Comparison of ENCODE assay signal across 8 mouse cellular contexts in genomic region chr13:110395916-110396685, GRCm38 (mm10). TPM values are rescaled to one million over a fixed set of nuclear protein-coding genes. Genes with fewer than 3 reads are reported as not detected.
DNase-seq lines count a peak whose midpoint lies in the region; ATAC-seq and TF ChIP-seq lines count a peak whose summit lies in the region.

No protein-coding gene starts in this region.

- H3K36me3 ChIP-seq in CH12.LX (replicated peaks in 1 of 2; ENCODE audit: control insufficient read depth in 1 of 2, insufficient read depth in 1 of 2, low read length in 1 of 2), result peaks cover 17 to 34% of the 10 kb centered on the region in 2 experiments
- H3K36me3 ChIP-seq in heart, embryonic 15.5 days, result peaks cover 36% of the 10 kb centered on the region
- H3K36me3 ChIP-seq in liver, embryonic 11.5 days (ENCODE audit: control insufficient read depth, insufficient read depth, low read length), result peaks cover 17% of the 10 kb centered on the region; the same call in 1 of the 2 replicates

- H3K4me2 ChIP-seq in CH12.LX (ENCODE audit: insufficient read depth, low read depth, poor library complexity, severe bottlenecking), result peak overlapping the region; percentile 53; the same call in 1 of the 2 replicates
- peak overlapping the region; percentile 94 for H3K4me2 ChIP-seq in heart, embryonic 15.5 days
- peak overlapping the region; percentile 96 for H3K4me2 ChIP-seq in liver, embryonic 11.5 days

- no peak for DNase-seq in CH12.LX (ENCODE audit: extremely low read depth)
- DNase-seq in brain, embryonic 14.5 days (ENCODE audit: low read depth), result peak; percentile 62
- DNase-seq in liver, embryonic 11.5 days (ENCODE audit: low spot score), result no peak
- no peak for DNase-seq in adipocyte (ENCODE audit: low spot score)
- DNase-seq in cerebellum, adult 11 months, result no peak

- dilution Hi-C loops in CH12.LX (cut with MboI; ENCODE audit: extremely low pct_ligation_motif_present, extremely low pct_unique_long_range_greater_than_20kb, low sequenced_read_pairs), result no loop called here

- H3K4me1 ChIP-seq in CH12.LX (ENCODE audit: control insufficient read depth in 1 of 2, insufficient read depth in 2 of 2), result no peaks in the 10 kb centered on the region
- peaks cover 25% of the 10 kb centered on the region for H3K4me1 ChIP-seq in heart, embryonic 15.5 days (replicated peaks)
- H3K4me1 ChIP-seq in liver, embryonic 11.5 days (replicated peaks; ENCODE audit: control insufficient read depth, insufficient read depth, low read length), result no peaks in the 10 kb centered on the region; the same call in 1 of the 2 replicates
- peaks cover 6% of the 10 kb centered on the region; the same call in 1 of the 2 replicates for H3K4me1 ChIP-seq in olfactory bulb, adult 2 months (ENCODE audit: control insufficient read depth, insufficient read depth, low read length)

- H3K9me3 ChIP-seq in CH12.LX (replicated peaks; ENCODE audit: low read length), result no peaks in the 10 kb centered on the region
- H3K9me3 ChIP-seq in heart, embryonic 15.5 days (replicated peaks), result no peaks in the 10 kb centered on the region
- no peaks in the 10 kb centered on the region for H3K9me3 ChIP-seq in liver, embryonic 11.5 days (ENCODE audit: control insufficient read depth, low read length)

- no peak for TF ChIP-seq EP300 in CH12.LX (IDR thresholded peaks at IDR 0.05; ENCODE audit: low read length)

- H3K27me3 ChIP-seq in CH12.LX (replicated peaks), result no peaks in the 10 kb centered on the region
- no peaks in the 10 kb centered on the region for H3K27me3 ChIP-seq in heart, embryonic 15.5 days
- H3K27me3 ChIP-seq in liver, embryonic 11.5 days (replicated peaks; ENCODE audit: control insufficient read depth, insufficient read depth, low read length), result peaks cover 10% of the 10 kb centered on the region

- in situ Hi-C loops in CH12.LX (cut with MboI; ENCODE audit: low pct_ligation_motif_present, low pct_unique_long_range_greater_than_20kb, low sequenced_read_pairs), result loop anchor here (5.0 to 10.0 kb wide), 3 partner anchors 571 to 1019 kb away; no protein-coding TSS in a partner anchor

- TF ChIP-seq POLR2A in CH12.LX (IDR thresholded peaks at IDR 0.05; ENCODE audit: low read depth, low read length), result no peak
- no peak for TF ChIP-seq POLR2A in brain, embryonic 14.5 days (IDR thresholded peaks at IDR 0.05; ENCODE audit: borderline replicate concordance, extremely low read depth, insufficient read depth, insufficient read length, poor library complexity, severe bottlenecking)
- TF ChIP-seq POLR2A in olfactory bulb, adult 2 months (IDR thresholded peaks at IDR 0.05; ENCODE audit: insufficient read depth, low read depth, low read length), result no peak

- no peak for TF ChIP-seq RAD21 in CH12.LX (IDR thresholded peaks at IDR 0.05; ENCODE audit: low read depth, low read length)

- no peaks in the 10 kb centered on the region; the same call in 1 of the 2 replicates for H3K79me2 ChIP-seq in CH12.LX (replicated peaks; ENCODE audit: control insufficient read depth, extremely low read depth, insufficient read depth, poor library complexity, severe bottlenecking)

- no peak for ATAC-seq in heart, embryonic 15.5 days (replicated peaks; ENCODE audit: insufficient number of reproducible peaks, insufficient read depth, low FRiP score, low read depth)
- no peak for ATAC-seq in liver, embryonic 11.5 days (replicated peaks; ENCODE audit: low FRiP score)
- ATAC-seq in inflammation-experienced regulatory T-cells, adult 6 months, result no peak

- H3K4me3 ChIP-seq in CH12.LX (replicated peaks in 1 of 3; ENCODE audit: low read depth in 2 of 3, low read length in 2 of 3, poor library complexity in 1 of 3), result peak overlapping the region in 2 of 3 experiments; percentile 36 to 66
- peak overlapping the region; percentile 74 for H3K4me3 ChIP-seq in heart, embryonic 15.5 days
- H3K4me3 ChIP-seq in liver, embryonic 11.5 days (ENCODE audit: low read depth, low read length), result peak overlapping the region; percentile 63
- H3K4me3 ChIP-seq in olfactory bulb, adult 2 months (ENCODE audit: insufficient read depth, low read depth, low read length), result peak overlapping the region; percentile 80

- no peak for TF ChIP-seq CTCF in CH12.LX (conservative IDR thresholded peaks at IDR 0.05 in 1 of 2, IDR thresholded peaks at IDR 0.05 in 1 of 2; ENCODE audit: low read depth in 2 of 2, low read length in 2 of 2)
- TF ChIP-seq CTCF in brain, embryonic 14.5 days (IDR thresholded peaks at IDR 0.05; ENCODE audit: borderline replicate concordance, extremely low read depth, insufficient read depth, insufficient read length), result no peak
- no peak for TF ChIP-seq CTCF in olfactory bulb, adult 2 months (IDR thresholded peaks at IDR 0.05; ENCODE audit: insufficient read depth, low read depth, low read length)

- no peak overlapping the region for H3K27ac ChIP-seq in CH12.LX (ENCODE audit: insufficient read depth, low read depth)
- H3K27ac ChIP-seq in heart, embryonic 15.5 days, result peak overlapping the region; percentile 92
- H3K27ac ChIP-seq in liver, embryonic 11.5 days (ENCODE audit: low read depth, low read length), result no peak overlapping the region
- peak overlapping the region; percentile 90; the same call in 1 of the 2 replicates for H3K27ac ChIP-seq in olfactory bulb, adult 2 months (ENCODE audit: insufficient read depth, low read depth, low read length)

- H3K9ac ChIP-seq in CH12.LX (ENCODE audit: insufficient read depth, low read depth), result no peak overlapping the region; the same call in 1 of the 2 replicates
- peak overlapping the region; percentile 94 for H3K9ac ChIP-seq in heart, embryonic 15.5 days
- peak overlapping the region; percentile 64; the same call in 1 of the 2 replicates for H3K9ac ChIP-seq in liver, embryonic 11.5 days (ENCODE audit: low read depth, low read length)

- 6% methylated on average over 21 of the region's 21 CpGs for WGBS in heart, embryonic 15.5 days
- WGBS in liver, embryonic 11.5 days, result 9% methylated on average over 21 of the region's 21 CpGs
- 15% methylated on average over 21 of the region's 21 CpGs for WGBS in olfactory bulb, adult 2 months

TF ChIP-seq in CH12.LX, 34 proteins besides CTCF, POLR2A, EP300 and RAD21:
- no peak for TF ChIP-seq TCF12 (IDR thresholded peaks at IDR 0.05; ENCODE audit: low read depth, low read length)
- TF ChIP-seq IRF4 (IDR thresholded peaks at IDR 0.05; ENCODE audit: low read depth, low read length), result no peak
- TF ChIP-seq TBP (conservative IDR thresholded peaks at IDR 0.05; ENCODE audit: low read depth, low read length), result no peak
- no peak for TF ChIP-seq JUND (conservative IDR thresholded peaks at IDR 0.05; ENCODE audit: low read depth, low read length)
- TF ChIP-seq MEF2A (IDR thresholded peaks at IDR 0.05; ENCODE audit: borderline replicate concordance, low read depth, low read length), result no peak
- TF ChIP-seq POLR2AphosphoS2 (IDR thresholded peaks at IDR 0.05; ENCODE audit: low read depth, low read length), result no peak
- no peak for TF ChIP-seq ELF1 (IDR thresholded peaks at IDR 0.05; ENCODE audit: low read depth, low read length)
- no peak for TF ChIP-seq USF2 (conservative IDR thresholded peaks at IDR 0.05; ENCODE audit: low read depth, low read length)
- TF ChIP-seq ETS1 (conservative IDR thresholded peaks at IDR 0.05; ENCODE audit: low read depth, low read length), result no peak
- TF ChIP-seq PAX5 (IDR thresholded peaks at IDR 0.05; ENCODE audit: low read length), result no peak
- no peak for TF ChIP-seq ZNF384 (IDR thresholded peaks at IDR 0.05; ENCODE audit: low read depth, low read length)
- no peak for TF ChIP-seq MAX (IDR thresholded peaks at IDR 0.05; ENCODE audit: low read length)
- no peak for TF ChIP-seq CHD2 (IDR thresholded peaks at IDR 0.05; ENCODE audit: low read length)
- no peak for TF ChIP-seq NELFE (IDR thresholded peaks at IDR 0.05; ENCODE audit: low read depth, low read length)
- TF ChIP-seq UBTF (IDR thresholded peaks at IDR 0.05; ENCODE audit: low read depth, low read length), result no peak
- TF ChIP-seq MYC (IDR thresholded peaks at IDR 0.05; ENCODE audit: low read depth, low read length), result no peak

RNA-seq across cellular contexts. Expression of gene Plk2, which starts 1.3 kb away (rescaled TPM):
- total RNA-seq in CH12.LX (2012; rRNA removed) (6.0 and 7.4 TPM in 2 replicates), CH12.LX (2014; rRNA removed) (8.9 and 9.2 TPM in 2 replicates)
- 5.1 and 6.4 TPM in 2 replicates for polyA plus RNA-seq in CH12.LX (2012; ENCODE audit: insufficient read length, low read depth)
- 59.8 and 73.6 TPM in 2 replicates for polyA plus RNA-seq in brain, embryonic 14.5 days (2012; rRNA removed)
- 102 TPM in 2 replicates for polyA plus RNA-seq in heart, embryonic 15.5 days (2015; fragmentation: Nextera tagmentation; extraction: Ambion mirVana)
- 35.6 and 38.5 TPM in 2 replicates for polyA plus RNA-seq in liver, embryonic 11.5 days (2014; fragmentation: Nextera tagmentation; extraction: Ambion mirVana)
- polyA plus RNA-seq in olfactory bulb, adult 2 months (2012; ENCODE audit: insufficient read depth, insufficient read length, low replicate concordance, missing spikeins), result not detected in 2 replicates
- polyA plus RNA-seq in inflammation-experienced regulatory T-cells, adult 6 months (2017; shearing (Covaris generic)), result 1 to 10 TPM; 1.6 to 4.5 (median 3.6) TPM

RNA-seq across cellular contexts. Expression of gene Gapt, which starts 39.1 kb away (rescaled TPM):
- total RNA-seq in CH12.LX (2012; rRNA removed) (1.9 and 2.0 TPM in 2 replicates), CH12.LX (2014; rRNA removed) (4.1 TPM in 2 replicates)
- polyA plus RNA-seq in CH12.LX (2012; ENCODE audit: insufficient read length, low read depth), result 11.7 and 16.0 TPM in 2 replicates
- 0.06 and 0.08 TPM in 2 replicates for polyA plus RNA-seq in brain, embryonic 14.5 days (2012; rRNA removed)
- polyA plus RNA-seq in heart, embryonic 15.5 days (2015; fragmentation: Nextera tagmentation; extraction: Ambion mirVana), result 0.14 and 0.27 TPM in 2 replicates
- polyA plus RNA-seq in liver, embryonic 11.5 days (2014; fragmentation: Nextera tagmentation; extraction: Ambion mirVana), result 1.8 and 2.0 TPM in 2 replicates
- polyA plus RNA-seq in olfactory bulb, adult 2 months (2012; ENCODE audit: insufficient read depth, insufficient read length, low replicate concordance, missing spikeins), result not detected in 2 replicates
- polyA plus RNA-seq in inflammation-experienced regulatory T-cells, adult 6 months (2017; shearing (Covaris generic)), result under 1 TPM in 1 of 3 experiments, not detected in 2; 0.29 TPM

Comparison
In these comparisons a context has a peak if more than half of its experiments do, and no peak if none do; other contexts are left out.
1. H3K27ac ChIP-seq: peak in heart, embryonic 15.5 days (single experiment) and olfactory bulb, adult 2 months (single experiment); none in CH12.LX (single experiment) and liver, embryonic 11.5 days (single experiment).
2. Peak in every context shown above with its lines, with median percentiles within 50 percentile points of each other: H3K4me2 ChIP-seq and H3K4me3 ChIP-seq.